Mouse (Mus musculus) midbrain, embryonic 16.5 days (tissue): Measurements from ENCODE around the gene Mvb12a. TPM values are rescaled to one million over a fixed set of nuclear protein-coding genes. Genes with fewer than 3 reads are reported as not detected.

Experiments
- ATAC-seq: fragments of 200-750 bp; cut with Nextera tagmentation; 2 replicates; pipeline ENCODE4 v1.8.0; 2017; ENCODE audit warnings: moderate TSS enrichment
- H3K27ac ChIP-seq: fragments of 300-500 bp; sonication (generic); 2 replicates; pipeline ENCODE4 v1.5.1; 2014; ENCODE audit warnings: mild to moderate bottlenecking, low read length, mixed read lengths
- H3K27me3 ChIP-seq: fragments of 300-500 bp; sonication (generic); 2 replicates; pipeline ENCODE4 v1.6.1; 2014; ENCODE audit warnings: low read depth, low read length, mixed read lengths; ENCODE audit not compliant: control insufficient read depth, insufficient read depth
- H3K36me3 ChIP-seq: fragments of 300-500 bp; sonication (generic); 2 replicates; pipeline ENCODE4 v1.6.1; 2014; ENCODE audit warnings: mild to moderate bottlenecking, low read length, moderate library complexity, mixed read lengths; ENCODE audit not compliant: control insufficient read depth, insufficient read depth
- H3K4me1 ChIP-seq: fragments of 300-500 bp; sonication (generic); 2 replicates; pipeline ENCODE4 v1.6.1; 2014; ENCODE audit warnings: mild to moderate bottlenecking, low read length, mixed read lengths; ENCODE audit not compliant: control insufficient read depth, insufficient read depth
- H3K4me2 ChIP-seq: fragments of 300-500 bp; sonication (generic); 2 replicates; pipeline ENCODE4 v1.6.1; 2014; ENCODE audit warnings: mild to moderate bottlenecking, low read length, mixed read lengths
- H3K4me3 ChIP-seq: fragments of 300-500 bp; sonication (generic); 2 replicates; pipeline ENCODE4 v1.5.1; 2014; ENCODE audit warnings: low read depth, mild to moderate bottlenecking, low read length, moderate library complexity, mixed read lengths
- H3K9ac ChIP-seq: fragments of 300-500 bp; sonication (generic); 2 replicates; pipeline ENCODE4 v1.6.1; 2014; ENCODE audit warnings: low read depth, low read length, mixed read lengths
- H3K9me3 ChIP-seq: fragments of 300-500 bp; sonication (generic); replicated peaks from 2 replicates; pipeline ENCODE4 v1.6.1; 2014; ENCODE audit warnings: mild to moderate bottlenecking, low read length, mixed read lengths; ENCODE audit not compliant: control insufficient read depth, poor library complexity, severe bottlenecking
- WGBS: fragments of 180-500 bp; shearing (Covaris S2); extraction: QIAGEN DNeasy Blood & Tissue Kit; methylation state at CpG from one replicate; pipeline ENCODE4 v1.1.7; 2014; 5-methylcytosine and 5-hydroxymethylcytosine counted together
- polyA plus RNA-seq: library from polyadenylated mRNA; unstranded; fragments of >200 nt; fragmentation: Nextera tagmentation; extraction: Ambion mirVana; gene quantifications from 2 replicates; pipeline ENCODE4 v1.2.1, GENCODE M21; 2015

Mvb12a gene
- polyA plus RNA-seq, 1 experiment from 2014 or later = 60.3 TPM

DNA sequence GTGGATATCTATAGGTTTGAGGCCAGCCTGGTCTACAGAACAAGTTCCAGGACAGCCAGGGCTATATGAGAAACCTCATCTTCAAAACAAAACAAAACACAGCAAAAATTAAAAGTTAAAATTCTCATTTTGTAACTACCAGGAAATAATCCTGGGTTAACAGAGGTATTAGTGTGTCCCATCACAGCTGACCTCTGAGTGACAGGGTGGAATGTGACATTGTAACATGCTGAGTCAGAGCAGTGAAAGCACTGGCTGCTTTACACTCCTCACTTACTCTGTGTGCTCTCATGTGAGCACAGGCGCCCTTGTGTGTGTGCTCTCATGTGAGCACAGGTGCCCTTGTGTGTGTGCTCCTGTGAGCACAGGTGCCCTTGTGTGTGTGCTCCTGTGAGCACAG lies 32.3 kb downstream of the Mvb12a start:
- Histone ChIP-seq H3K4me3 (no peak overlapping the region), H3K4me2 (no peak overlapping the region), H3K36me3 (0 out of 2 replicates have a peak, but pooled peaks cover 2% of the 10 kb centered on the region), H3K9ac (no peak overlapping the region), H3K27me3 (no peaks in the 10 kb centered on the region), H3K9me3 (no peaks in the 10 kb centered on the region), H3K27ac (no peak overlapping the region), H3K4me1 (peaks cover 19% of the 10 kb centered on the region)
- ATAC-seq = no peak
- 91% methylated on average over 1 of the region's 1 CpGs for WGBS

DNA sequence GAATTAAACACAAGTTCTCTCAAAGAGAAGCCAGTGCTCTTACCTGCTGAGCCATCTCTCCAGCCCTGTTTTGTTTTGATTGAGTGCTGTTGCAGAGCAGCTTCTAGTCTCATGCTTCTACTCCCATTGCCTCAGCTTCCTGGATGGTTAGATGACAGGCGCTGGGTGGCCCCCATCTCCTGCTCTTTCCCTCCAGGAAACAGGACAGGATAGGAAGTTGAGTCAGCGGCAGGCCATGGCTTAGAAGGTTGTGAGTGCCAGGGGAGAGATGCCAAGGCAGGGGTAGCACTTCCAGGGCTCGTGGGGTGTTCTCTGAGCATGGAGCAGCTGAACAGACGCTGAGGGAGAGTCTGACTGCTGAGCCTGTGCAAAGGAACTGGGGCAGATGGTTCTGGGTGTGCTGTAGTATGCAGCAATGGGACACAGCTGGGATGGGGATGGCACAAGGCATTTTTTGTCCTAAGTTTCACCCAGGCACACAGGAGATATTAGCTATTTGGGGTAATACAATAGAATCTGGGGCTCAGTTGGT lies 35.2 kb downstream of the Mvb12a start:
- no peak overlapping the region for H3K9ac ChIP-seq
- WGBS = 71% methylated on average over 4 of the region's 4 CpGs

DNA sequence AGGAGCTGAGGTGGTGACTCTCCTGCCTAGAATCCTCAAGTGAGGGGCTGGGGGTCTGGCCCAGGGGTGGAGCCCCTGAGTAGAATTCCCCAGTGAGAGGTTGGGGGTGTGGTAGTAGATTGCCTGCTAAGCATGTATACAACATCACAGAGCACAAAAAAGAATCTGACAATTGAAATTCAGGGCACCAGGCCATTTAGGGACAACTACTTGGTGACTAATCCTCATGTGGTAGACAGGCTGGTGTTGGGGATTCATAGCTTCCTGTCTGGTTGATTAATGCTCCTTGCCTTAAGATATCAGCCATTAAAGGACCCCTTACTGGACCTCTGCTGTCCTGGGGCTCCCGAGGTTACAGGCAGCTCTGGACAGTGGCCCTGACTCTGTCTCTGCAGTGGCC lies 36.3 kb downstream of the Mvb12a start:
- Histone ChIP-seq H3K9me3 (no peaks in the 10 kb centered on the region), H3K27me3 (no peaks in the 10 kb centered on the region), H3K4me3 (no peak overlapping the region), H3K4me2 (no peak overlapping the region), H3K4me1 (no peaks in the 10 kb centered on the region), H3K27ac (no peak overlapping the region), H3K9ac (no peak overlapping the region), H3K36me3 (peaks cover 16% of the 10 kb centered on the region)
- 79% methylated on average over 1 of the region's 1 CpGs for WGBS
- ATAC-seq = no peak

More for the DNA sequence above, 35.2 kb downstream of the Mvb12a start:
- Histone ChIP-seq H3K27ac (no peak overlapping the region), H3K27me3 (no peaks in the 10 kb centered on the region), H3K36me3 (peaks cover 13% of the 10 kb centered on the region; the same call in 1 of the 2 replicates), H3K4me2 (no peak overlapping the region), H3K4me1 (peaks cover under 1% of the 10 kb centered on the region; the same call in 1 of the 2 replicates), H3K9me3 (no peaks in the 10 kb centered on the region), H3K4me3 (no peak overlapping the region)
- no peak for ATAC-seq

DNA sequence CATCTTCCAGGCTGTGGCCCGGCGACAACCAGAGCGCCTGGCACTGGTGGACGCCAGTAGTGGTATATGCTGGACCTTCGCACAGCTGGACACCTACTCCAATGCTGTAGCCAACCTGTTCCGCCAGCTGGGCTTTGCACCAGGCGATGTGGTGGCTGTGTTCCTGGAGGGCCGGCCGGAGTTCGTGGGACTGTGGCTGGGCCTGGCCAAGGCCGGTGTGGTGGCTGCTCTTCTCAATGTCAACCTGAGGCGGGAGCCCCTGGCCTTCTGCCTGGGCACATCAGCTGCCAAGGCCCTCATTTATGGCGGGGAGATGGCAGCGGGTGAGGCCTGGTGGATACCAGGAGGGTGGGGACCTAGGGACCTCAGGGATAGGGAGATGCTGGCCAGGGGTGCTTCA lies 36.8 kb downstream of the Mvb12a start:
- Histone ChIP-seq H3K9me3 (no peaks in the 10 kb centered on the region), H3K4me2 (no peak overlapping the region), H3K36me3 (peaks cover 21% of the 10 kb centered on the region), H3K27me3 (no peaks in the 10 kb centered on the region), H3K9ac (peak overlapping the region; percentile 20; the same call in 1 of the 2 replicates), H3K4me3 (no peak overlapping the region), H3K4me1 (no peaks in the 10 kb centered on the region), H3K27ac (no peak overlapping the region)
- 80% methylated on average over 13 of the region's 14 CpGs for WGBS
- 0 out of 2 replicates have a peak, but pooled peaks have one; percentile 23 for ATAC-seq

DNA sequence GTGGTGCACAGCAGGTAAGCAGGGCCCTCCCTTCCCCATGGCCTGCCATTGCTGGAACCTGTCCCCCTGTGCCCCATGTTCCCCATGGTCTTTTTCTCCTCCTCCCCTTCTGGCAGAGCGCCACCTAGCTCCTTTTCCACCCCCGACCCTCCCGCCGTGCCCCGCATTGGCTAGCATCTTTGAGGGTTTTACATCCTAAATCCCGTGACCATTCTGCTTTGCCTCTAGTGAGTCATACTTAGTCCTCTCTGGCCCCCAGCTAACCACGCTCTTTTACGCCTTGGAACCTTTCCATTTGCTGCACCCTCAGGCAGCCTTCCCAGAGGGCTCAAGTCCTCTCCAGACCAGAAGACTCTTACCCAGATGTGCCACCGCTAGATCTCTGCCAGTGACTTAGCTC lies 37.5 kb downstream of the Mvb12a start:
- peak; percentile 36; the same call in 1 of the 2 replicates for ATAC-seq
- WGBS = 19% methylated on average over 9 of the region's 9 CpGs
- no peaks in the 10 kb centered on the region for H3K4me1 ChIP-seq

DNA sequence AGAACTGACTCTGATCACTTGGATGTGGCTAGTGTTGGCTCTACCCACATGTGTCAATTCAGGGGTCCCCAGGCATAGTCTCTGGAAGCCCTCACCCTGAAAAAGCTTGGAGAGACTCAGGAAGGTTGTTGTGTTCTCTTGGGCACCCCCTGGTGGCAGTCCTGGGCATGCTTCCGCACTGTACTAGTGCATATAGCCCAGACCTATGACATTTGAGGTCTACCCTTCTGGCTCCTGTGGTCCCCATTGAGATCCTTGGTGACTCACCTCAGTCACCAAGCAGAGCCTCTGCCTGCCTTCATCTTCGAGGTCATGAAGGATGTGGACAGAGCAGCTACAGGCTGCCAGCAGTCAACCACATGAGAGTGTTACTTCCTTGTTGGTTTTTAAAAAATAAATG lies 44.2 kb downstream of the Mvb12a start:
- no peak for ATAC-seq
- 73% methylated on average over 2 of the region's 2 CpGs for WGBS
- H3K36me3 ChIP-seq = peaks cover 16% of the 10 kb centered on the region
- H3K4me2 ChIP-seq = no peak overlapping the region
- no peak overlapping the region for H3K4me3 ChIP-seq
- H3K4me1 ChIP-seq = peaks cover 10% of the 10 kb centered on the region
- H3K27ac ChIP-seq = no peak overlapping the region
- H3K27me3 ChIP-seq = no peaks in the 10 kb centered on the region
- no peaks in the 10 kb centered on the region for H3K9me3 ChIP-seq
- no peak overlapping the region for H3K9ac ChIP-seq

More for the DNA sequence above, 37.5 kb downstream of the Mvb12a start:
- no peak overlapping the region for H3K27ac ChIP-seq
- H3K9me3 ChIP-seq = no peaks in the 10 kb centered on the region
- H3K9ac ChIP-seq = no peak overlapping the region
- peaks cover 24% of the 10 kb centered on the region for H3K36me3 ChIP-seq
- no peak overlapping the region for H3K4me3 ChIP-seq
- no peaks in the 10 kb centered on the region for H3K27me3 ChIP-seq
- no peak overlapping the region for H3K4me2 ChIP-seq

DNA sequence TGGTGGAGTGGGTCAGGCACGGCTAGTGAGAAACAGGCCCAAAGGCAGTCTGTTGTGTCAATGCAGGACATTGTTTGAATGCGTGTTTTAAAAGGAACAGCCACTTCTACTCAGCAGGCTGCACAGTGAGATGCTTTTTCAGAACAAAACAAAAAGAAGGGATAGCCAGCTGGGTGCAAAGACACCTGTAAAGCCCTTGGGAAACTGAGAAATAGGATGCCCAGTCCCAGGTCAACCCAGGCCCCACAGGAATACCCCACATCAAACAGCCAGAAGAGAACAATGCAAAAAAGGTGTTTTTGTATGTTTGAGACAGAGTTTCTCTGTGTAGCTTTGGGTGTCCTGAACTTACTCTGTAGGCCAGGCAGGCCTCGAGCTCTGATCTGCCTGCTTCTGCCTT lies 46.0 kb downstream of the Mvb12a start:
- no peak for ATAC-seq
- WGBS = 64% methylated on average over 3 of the region's 3 CpGs
- H3K9me3 ChIP-seq = no peaks in the 10 kb centered on the region
- H3K9ac ChIP-seq = no peak overlapping the region
- no peak overlapping the region for H3K27ac ChIP-seq
- no peaks in the 10 kb centered on the region for H3K27me3 ChIP-seq
- no peak overlapping the region for H3K4me2 ChIP-seq
- H3K4me1 ChIP-seq = peaks cover 21% of the 10 kb centered on the region
- peaks cover 16% of the 10 kb centered on the region for H3K36me3 ChIP-seq
- H3K4me3 ChIP-seq = no peak overlapping the region

DNA sequence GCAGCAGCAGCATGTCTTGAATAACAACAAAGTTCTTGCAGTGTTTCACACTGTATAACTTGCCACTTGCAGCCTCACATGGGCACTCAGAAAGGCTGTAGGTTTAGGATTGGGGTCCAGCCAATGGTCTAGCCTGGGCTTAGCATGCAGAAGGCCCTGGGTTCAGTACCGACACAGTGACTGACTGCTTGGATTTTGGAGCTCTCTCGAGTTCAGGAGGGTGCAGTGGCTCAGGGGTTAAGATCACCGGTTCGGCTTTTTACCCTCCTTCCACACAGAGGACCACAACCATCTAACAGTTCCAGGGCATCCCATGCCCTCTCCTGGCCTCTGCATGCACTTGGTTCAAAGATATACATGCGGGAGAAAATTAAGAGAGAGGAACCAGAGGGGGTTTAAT lies 48.3 kb downstream of the Mvb12a start:
- Histone ChIP-seq H3K36me3 (no peaks in the 10 kb centered on the region), H3K4me2 (peak overlapping the region; percentile 99), H3K9ac (peak overlapping the region; percentile 97), H3K27ac (peak overlapping the region; percentile 99), H3K4me3 (peak overlapping the region; percentile 86), H3K4me1 (peaks cover 21% of the 10 kb centered on the region), H3K9me3 (no peaks in the 10 kb centered on the region), H3K27me3 (no peaks in the 10 kb centered on the region)
- no peak for ATAC-seq
- WGBS = 30% methylated on average over 5 of the region's 5 CpGs

DNA sequence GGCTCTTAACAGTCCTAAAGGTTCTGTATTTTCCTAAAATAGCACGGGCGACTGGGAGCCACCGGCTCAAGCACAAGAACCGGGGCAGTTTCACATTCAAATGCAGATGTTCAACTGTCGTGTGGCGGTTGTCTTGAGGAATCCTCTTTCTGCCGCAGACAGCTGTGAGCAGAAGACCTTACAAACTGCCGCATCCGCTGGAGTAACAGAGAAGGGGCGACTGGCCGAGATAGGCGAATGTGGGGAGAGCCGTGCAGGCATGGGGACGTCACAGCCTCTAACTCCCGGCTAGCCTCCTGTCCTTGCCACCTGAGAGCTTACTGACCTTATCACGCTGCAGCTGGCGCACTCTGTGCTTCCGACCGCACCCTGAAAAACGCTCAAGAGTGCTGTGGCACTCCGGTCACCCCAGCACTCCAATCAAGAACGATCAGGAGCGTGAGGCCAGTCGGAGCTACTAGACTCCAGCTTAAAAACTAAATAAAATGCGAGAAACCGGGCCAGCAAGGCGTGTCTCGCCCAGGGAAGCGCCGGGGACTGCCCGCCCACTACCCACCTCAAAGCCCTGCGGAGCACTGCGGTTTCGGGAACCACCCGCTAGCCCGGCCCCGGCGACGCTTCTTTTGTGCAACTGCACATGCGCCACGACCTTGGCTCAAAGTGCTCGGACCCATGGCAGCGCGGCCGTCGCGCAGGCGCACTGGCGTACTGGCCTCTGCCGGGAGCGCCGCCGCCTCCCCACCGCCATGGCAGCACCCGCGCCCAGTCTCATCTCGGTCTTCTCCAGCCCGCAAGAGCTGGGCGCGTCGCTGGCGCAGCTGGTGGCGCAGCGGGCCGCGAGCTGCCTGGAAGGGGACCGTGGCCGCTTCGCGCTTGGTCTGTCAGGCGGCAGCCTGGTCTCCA lies 49.0 kb downstream of the Mvb12a start, which contains the start of gene Pgls:
Gene Pgls, plus strand, starts transcription at position 706 of the 903 bp plus-strand sequence.
- H3K9ac ChIP-seq = peak within 1 kb of the TSS; percentile 97
- H3K9me3 ChIP-seq = no peaks in the 10 kb centered on the region
- H3K4me2 ChIP-seq = peak within 1 kb of the TSS; percentile 99
- H3K4me3 ChIP-seq = peak within 1 kb of the TSS; percentile 86
- H3K27ac ChIP-seq = peak within 1 kb of the TSS; percentile 99
- peaks cover 21% of the 10 kb centered on the region for H3K4me1 ChIP-seq
- peak; percentile 91 for ATAC-seq
- under 1% methylated on average over 70 of the region's 71 CpGs for WGBS
- no peaks in the 10 kb centered on the region for H3K27me3 ChIP-seq
- no peaks in the 10 kb centered on the region for H3K36me3 ChIP-seq
